Mouse (Mus musculus) layer of hippocampus, adult 11-12 months (tissue): ENCODE measurements around the gene Pik3r3.
A peak's percentile ranks its signal among the peaks of the same experiment; 100 is the strongest.
"Not testable (repeated sequence)": the region's sequence is repeated elsewhere in the genome, so short reads cannot be mapped to it uniquely, and the experiment has no call there.

ENCODE experiments used
- DNase-seq: peaks from one replicate; pipeline ENCODE4 v3.0.0; 2022; ENCODE audit warnings: low spot score

Pik3r3 gene

GRCm38 (mm10) chr4:116221140-116221851, at the start of gene Pik3r3:
TSS of gene Pik3r3 (plus strand) at chr4:116221618.
- DNase-seq, result peak; percentile 99

DNA sequence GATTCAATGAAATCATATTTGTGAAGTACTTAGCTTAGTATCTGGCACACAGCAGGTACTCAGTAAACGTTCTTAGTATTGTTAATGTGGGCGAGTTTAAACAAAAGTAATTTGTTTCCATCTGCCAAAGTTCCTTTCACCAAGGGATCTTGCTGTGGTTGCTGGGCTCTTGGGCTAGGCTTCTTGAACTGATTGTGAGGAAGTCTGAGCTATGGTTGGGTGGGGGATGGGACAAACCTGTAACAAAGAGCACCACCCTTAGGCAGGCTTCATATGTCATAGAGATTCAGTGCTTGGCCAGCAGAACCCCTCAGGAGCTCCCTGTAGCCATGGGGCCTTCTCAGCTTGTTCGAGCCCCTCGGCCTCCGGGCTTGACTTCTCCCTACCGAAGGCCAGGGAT, 48.3 kb upstream of the Pik3r3 start, which contains the start of the genes 1700042G07Rik and Gm49337:
TSS of gene 1700042G07Rik (plus strand) at position 301 of the 400 bp plus-strand sequence.
TSS of gene Gm49337 (plus strand) at position 313 of the 400 bp plus-strand sequence.
- DNase-seq, result no peak

DNA sequence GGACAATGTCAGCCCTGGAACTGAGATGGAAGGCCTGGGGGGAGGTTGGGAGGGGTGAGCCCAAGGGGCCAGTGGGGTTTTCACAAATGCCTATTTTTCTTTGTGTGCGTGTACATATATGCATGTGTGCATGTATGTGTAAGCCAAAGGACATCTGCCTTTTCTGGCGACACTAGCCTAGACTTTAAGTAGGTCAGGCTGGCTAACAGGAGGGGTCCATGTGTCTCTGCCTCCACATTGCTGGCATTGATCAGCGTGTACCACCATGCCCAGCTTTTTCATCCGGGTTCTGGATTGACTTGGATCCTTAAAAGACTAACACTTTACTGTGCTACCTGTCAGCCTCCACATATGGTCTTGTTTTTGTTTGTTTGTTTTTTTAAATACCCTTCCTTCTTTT, 47.7 kb upstream of the Pik3r3 start:
- no peak for DNase-seq

DNA sequence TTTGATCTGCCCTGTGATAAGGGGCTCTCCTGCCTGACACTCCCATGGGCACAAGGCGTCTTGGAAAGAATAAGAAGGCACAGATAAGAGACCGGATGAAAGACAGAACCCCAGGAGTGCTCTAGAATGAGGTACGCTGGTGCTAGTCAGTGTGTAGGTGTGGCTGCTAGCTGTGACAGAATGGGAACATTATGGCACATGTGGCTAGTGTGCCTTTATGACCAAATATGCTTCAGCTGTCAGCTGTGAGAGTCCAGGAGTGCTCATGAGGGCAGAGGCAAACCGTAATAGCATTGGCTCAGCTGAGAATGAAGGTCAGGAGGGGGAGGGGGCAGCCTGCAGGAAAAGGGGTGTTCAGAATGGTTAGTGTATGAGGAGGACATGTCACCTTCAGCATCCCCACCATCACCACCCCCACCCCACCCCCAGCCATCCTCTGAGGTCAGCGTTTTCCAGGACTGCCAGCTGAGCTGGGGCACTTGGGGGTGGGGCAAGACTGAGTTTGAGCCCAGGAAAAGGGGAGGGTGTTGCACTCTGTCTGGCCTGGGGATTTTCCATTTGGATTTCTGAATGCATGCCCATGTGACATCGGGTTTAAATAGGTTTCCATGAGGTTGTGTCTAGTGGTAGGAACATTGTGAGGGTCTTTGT, 46.8 kb upstream of the Pik3r3 start:
- DNase-seq, result no peak

DNA sequence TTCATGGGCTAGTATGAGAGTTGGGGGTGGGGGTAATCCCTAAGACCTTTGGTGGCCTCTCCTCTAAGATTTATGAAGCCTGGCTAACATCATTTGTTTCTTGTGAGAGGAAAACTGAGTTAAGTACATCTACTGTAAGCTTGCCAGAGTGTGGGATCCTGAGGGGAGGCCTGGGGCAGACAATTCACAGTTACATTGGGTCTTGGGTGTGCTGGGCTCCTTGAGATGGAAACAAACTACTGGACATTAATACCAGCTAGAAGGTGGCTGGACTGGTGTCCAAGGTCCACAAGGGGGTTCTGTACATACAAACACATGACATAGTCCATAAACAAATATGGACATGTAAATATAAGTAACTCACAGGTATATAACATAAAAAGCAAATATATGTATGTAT, 46.3 kb upstream of the Pik3r3 start:
- no peak for DNase-seq

- DNase-seq, result no peak
Observed at GRCm38 (mm10) chr4:116175711-116176542, 45.5 kb upstream of the Pik3r3 start.

DNA sequence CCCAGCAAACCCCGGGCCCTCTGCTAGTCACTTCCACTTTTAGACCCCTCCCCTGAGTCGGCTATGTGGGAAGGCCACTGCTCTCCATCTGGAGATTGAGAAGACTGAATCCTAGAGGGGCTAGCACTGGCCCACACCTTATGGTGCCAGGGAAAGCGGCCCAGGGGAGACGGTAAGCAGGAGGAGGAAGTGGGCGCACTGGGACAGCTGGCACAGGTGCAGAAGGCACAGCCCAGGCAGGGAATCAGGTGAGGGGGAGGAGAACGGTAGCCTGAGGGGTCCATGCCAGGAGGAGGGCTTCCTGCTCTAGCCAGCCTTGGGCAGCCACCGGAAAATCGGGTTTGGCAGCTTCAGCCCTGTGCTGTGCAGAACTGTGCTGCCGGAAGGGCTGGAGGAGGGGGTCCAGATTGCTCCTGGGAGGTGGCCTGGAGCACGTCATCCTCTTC, 44.9 kb upstream of the Pik3r3 start:
- peak; percentile 66 for DNase-seq

DNA sequence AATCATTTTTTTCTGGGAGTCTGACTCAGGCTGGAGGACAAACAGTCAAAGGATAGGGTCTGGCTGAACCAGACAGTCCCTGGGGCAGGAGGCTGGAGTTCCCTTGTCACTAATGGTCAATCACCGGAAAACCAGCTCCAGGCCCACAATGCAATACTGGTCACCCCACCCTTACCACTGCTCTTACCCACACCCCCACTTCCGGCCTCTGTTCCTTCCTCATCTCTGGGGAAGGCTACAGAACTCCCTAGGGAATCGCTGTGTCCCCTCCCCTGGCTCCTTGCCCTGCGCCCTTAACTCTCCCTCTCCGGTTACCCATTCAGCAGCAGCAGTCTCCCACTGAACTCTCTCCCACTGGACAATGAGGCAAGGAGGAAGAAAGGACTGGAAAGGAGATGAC, 44.3 kb upstream of the Pik3r3 start:
- no peak for DNase-seq

DNA sequence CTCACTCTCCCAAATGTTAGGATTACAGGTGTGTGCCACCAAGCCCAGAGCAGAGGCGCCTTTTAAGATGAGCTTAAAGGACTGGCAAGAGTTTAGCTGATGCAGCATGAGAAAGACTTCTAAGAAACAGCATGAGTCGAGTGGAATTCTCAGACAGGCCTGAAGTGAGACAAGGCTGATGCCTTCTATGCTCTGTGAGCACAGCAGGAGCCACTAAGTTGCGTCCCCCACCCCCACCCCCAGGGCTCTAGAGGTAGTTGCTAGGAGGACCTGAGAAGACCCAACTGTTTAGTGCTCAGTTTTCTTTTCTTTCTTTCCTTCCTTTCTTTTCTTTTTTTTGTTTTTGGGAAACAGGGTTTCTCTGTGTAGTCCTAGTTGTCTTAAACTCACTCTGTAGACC, 39.3 kb upstream of the Pik3r3 start:
- DNase-seq, result no peak

DNA sequence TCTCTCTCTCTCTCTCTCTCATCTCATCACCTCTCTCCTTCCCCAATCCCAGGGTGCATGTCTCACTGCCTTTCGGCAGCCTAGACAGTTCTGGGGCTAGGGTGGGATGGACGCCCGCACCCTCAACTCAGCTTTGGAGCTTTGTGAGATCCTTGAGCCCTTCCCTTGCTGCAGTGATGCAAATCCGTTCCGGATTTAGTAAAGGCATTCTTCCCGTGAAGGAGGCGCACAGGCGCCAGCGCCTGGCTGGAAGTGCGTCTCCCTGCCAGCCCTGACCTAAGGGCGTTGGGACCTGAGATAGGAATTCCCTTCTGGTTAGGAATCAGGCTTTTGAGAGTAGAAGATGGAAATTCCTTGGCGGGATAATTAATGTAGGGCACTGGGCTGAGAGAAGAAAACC, 38.7 kb upstream of the Pik3r3 start:
- DNase-seq, result no peak

DNA sequence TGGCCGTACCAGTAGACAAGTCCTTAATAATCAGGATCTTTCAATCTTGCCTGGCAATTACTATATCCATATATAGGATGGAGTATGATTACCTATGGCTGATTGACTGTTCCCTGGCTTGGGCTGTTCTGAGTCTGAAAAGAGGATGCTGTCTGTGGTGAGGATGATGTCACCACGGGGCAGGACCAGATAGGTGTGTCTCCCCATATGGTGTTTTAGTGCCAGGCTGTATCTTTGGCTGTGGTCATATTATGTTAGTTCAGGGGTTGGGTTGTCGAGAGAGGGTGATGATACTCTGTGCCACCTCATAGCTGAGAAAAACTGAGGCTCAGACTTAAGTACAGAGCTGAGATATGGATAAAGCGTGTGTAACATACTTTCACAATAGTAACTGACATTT, 36.3 kb upstream of the Pik3r3 start:
- DNase-seq, result no peak

DNA sequence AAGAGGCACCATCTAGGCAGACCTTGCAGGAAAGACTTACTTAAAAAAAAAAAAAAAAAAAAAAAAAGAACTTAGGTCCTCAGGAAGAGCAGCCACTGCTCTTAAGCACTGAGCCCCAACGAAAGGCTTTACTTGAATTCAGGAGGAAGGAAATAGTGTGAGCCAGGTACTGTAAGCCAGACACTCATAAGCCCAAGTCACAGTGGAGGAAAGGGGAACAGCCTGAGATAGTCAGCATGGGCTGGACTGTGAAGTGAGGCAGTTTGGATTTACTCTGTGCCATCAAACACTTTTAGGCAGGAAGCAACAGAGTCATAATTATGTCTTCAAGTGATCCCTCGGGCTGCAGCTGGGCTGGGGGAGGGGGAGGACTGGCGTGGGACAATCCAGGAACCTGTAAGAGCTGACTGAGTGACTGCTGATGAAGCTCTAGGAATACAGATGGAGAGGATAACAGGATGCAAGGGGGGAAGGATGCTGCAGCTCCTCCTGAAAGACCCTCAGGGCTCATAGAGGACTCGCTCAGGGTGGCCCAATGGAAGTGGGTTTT, 29.1 kb upstream of the Pik3r3 start:
- no peak for DNase-seq

GRCm38 (mm10) chr4:116193583-116194383, 27.6 kb upstream of the Pik3r3 start:
- no peak for DNase-seq

DNA sequence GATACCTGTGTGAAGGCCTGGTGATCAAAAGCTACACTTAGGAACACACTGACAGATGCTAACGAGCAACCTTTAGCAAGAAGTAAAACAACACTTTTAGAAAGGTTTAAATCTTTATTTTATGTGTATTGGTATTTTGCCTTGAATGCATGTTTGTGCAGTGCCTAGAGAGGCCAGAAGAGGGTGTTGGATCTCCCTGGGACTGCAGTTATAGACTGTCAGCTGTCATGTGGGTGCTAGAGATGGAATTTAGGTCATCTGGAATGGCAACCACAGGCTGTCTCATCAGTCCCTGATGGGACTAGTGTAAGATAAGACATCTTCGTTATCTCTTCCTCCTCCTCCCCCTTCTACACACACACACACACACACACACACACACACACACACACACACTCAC, 23.0 kb upstream of the Pik3r3 start:
- no peak for DNase-seq

DNA sequence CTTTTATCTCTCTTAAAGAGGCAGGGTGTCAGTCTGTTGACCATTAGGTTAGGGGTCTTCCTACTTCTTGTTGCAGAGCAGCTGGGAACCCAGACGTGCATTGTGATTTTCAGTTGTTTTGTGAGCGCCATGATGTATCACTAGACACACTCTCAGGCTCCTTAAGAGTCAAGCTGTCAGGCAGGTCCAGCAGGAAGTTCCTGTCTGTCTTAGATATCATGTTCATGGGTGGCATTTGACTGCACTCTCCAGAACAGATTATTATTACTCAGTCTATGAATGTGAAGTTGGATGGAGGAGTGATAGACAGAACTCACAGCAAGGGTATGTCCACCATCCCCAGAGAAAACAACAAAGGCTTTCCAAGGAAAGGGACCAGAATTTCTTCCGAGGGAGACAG, 17.0 kb upstream of the Pik3r3 start:
- no peak for DNase-seq

- no peak for DNase-seq
Observed at GRCm38 (mm10) chr4:116206531-116206930, 14.9 kb upstream of the Pik3r3 start.

DNA sequence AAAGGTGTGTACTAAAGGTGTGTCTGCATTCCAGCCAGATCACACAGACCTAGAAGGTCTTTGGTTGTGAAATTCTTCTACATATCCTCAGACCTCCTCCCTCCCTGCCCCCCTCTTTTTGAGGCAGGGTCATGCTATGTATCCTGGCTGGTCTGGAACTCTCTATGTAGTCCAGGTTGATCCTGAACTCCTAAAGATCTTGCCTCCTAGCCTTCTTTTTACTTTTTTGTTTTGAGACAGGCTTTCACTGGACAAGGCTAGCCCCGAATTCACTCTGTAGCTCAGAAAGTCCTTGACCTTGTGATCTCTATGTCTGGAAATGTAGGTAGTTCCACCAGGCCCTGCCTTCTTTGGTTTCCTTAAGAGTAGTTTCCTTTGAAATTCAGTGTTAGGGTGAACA, 12.5 kb upstream of the Pik3r3 start:
- DNase-seq, result no peak

DNA sequence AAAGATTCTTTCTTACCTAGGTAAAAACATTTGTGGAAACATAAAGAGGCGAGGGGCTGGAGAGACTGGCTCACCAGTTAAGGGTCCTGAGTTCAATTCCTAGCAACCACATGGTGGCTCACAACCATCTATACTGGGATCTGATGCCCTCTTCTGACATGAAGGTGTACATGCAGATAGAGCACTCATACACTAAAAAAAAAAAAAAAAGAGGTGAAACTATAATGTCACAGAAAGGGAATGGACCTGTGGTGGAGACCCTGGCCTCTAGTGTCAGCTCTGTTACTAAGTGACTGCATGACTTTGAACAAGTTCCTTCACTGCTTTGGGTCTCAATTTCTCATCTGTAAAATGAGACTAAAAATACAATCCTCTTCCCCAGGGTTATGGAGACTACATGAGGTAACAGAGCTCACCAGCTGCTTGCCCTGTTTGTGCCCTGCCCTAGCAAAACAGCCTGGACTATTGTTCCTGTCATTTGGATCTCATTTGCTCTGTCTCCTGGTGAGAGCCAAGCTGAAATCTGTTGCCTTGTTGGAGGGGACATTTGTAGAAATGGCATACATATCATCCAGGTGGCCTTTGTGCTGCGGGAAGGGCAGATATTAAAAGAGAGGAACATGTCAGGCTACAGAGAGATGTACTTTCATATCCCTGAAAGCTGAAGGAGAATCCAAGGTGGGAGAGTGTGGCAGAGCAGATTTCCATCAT, 5.4 kb upstream of the Pik3r3 start:
- no peak for DNase-seq

DNA sequence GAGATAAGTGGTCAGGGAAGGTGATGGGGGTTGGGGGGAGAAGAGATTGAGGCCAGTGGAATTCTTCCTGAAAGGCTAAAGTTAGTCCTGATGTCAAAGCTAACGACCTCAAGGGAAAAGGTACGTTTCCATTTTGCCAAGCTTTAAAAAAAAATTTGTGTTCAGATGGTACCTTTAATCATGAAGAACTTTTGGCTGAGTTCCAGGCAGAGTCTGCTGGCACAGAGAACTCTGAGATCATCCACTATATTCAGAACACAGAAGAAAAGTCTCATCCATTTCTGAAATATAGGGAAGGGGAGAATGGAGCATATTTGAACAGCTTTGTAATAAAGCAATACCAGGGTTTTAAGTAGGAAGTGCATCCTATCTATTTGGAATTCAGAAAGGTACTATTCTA, 4.4 kb upstream of the Pik3r3 start:
- no peak for DNase-seq

DNA sequence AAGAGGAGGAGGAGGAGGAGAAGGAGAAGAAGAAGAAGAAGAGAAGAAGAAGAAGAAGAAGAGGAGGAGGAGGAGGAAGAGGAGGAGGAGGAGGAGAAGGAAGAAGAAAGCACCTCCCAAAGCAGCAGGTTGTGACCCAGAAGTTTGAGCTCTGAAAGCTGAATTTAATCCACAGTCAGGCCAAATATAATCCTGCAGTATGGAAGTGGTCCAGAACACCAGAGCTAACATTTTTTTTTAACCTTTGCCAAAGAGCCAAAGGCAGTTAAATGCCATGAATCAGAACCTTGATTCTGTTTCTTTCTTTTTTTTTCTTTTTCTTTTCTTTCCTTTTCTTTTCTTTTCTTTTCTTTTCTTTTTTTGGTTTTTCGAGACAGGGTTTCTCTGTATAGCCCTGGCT, 3.8 kb upstream of the Pik3r3 start:
- DNase-seq, result not testable (repeated sequence)

DNA sequence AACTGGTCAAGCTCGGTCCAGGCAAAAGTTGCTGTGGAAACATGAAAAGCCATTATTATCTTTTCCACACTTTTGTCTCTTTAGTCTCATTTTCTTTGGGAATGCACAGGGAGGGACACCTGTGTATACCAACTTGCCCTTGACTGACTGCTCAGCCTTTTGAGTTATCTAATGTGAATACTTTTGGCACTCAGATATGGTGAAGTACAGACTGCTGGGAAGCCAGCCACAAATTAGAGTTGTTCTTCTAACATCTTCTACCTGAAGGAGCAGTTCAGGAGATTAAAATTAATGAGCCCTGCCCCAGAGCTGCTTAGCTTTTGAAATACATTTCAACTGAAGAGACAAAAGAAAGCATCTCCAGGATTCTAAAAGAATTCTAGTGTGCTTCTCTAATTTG, 2.4 kb upstream of the Pik3r3 start:
- no peak for DNase-seq
